Mouse (Mus musculus) embryo, embryonic 10 days (tissue): ENCODE data around the gene Reg2.
"Not testable (repeated sequence)": the region's sequence is repeated elsewhere in the genome, so short reads cannot be mapped to it uniquely, and the experiment has no call there.

ENCODE experiments used
- DNase-seq: peaks from one replicate; pipeline ENCODE4 v3.0.0-alpha.2; 2015; ENCODE audit warnings: low spot score

The Reg2 gene

GRCm38 (mm10) chr6:78395323-78395722 is at the start of gene Reg2:
TSS of gene Reg2 (plus strand) at chr6:78395623.
- not testable (repeated sequence) for DNase-seq

GRCm38 (mm10) chr6:78361971-78362563 is 33.4 kb upstream of the Reg2 start:
- no peak for DNase-seq

DNA sequence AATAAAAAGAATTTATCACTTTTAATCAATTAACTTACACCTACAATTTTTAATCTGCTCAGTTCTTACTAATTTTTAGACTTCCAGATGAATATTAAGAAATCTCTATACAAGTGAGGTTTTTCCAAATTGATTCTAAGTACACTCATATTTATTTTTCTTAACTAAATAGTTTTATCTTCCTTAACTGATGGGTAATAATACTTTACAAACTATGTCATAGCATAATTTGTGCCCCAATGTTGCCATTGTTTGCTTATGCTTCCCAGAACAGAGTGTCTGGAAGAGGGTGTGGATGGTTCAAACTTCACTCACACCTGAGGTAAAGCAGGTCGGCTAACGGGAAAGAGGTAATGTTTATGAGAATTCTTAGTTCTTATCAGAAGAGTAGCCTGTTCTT is 25.1 kb upstream of the Reg2 start, which contains the start of gene Reg3b:
Gene Reg3b, plus strand, starts transcription at position 301 of the 400 bp plus-strand sequence.
- DNase-seq, result no peak

- DNase-seq, result no peak
Observed at GRCm38 (mm10) chr6:78378765-78379164, 16.7 kb upstream of the Reg2 start, which contains the start of gene Reg3d. TSS of gene Reg3d (minus strand) at chr6:78378865.

- no peak for DNase-seq
Observed at GRCm38 (mm10) chr6:78380409-78380808, 15.0 kb upstream of the Reg2 start, which contains the start of gene Reg3a. TSS of gene Reg3a (plus strand) at chr6:78380709.

DNA sequence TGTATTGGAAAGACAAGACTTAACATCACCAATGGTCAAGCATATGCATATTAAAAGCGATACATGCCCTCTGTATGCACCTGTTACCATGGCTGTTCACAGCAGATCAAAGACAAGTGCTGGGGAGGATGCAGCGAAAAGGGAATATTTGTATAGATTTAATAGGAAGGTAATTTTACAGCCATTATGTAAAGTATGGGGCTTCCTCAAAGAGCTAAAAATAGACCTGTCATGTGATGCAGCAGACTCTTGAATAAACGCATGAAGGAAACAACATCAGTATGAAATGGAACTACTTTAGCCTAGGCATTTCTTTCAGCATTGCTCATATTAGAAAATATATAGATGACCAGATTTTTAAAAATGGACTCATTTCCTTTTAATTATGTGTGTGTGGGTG is 9.8 kb upstream of the Reg2 start:
- DNase-seq, result no peak

GRCm38 (mm10) chr6:78422411-78422810 is 27.0 kb downstream of the Reg2 start, which contains the start of gene Reg1:
TSS of gene Reg1 (plus strand) at chr6:78422711.
- not testable (repeated sequence) for DNase-seq

DNA sequence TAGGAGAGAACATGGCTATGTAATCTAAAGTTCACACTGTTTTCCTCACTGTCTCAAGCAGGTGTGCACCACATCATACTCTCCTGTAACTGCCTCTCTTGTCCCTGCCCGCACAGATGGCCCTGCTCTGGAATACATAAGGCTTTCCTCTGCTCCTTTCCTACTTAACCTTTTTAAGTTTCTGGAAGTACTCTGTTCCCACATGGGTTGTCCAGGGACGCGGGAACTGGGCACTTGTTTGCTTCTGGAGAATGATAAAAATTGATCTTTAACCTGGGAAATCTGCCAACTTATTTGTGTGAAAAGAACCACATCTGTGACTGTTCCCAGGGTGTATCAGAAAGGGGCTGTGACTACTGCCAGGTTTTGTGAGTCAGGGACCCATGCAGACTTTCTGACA is 30.1 kb downstream of the Reg2 start:
- no peak for DNase-seq

- DNase-seq, result no peak
Observed at GRCm38 (mm10) chr6:78447202-78447601, 51.8 kb downstream of the Reg2 start.

GRCm38 (mm10) chr6:78448409-78448808 is 53.0 kb downstream of the Reg2 start:
- DNase-seq, result no peak

DNA sequence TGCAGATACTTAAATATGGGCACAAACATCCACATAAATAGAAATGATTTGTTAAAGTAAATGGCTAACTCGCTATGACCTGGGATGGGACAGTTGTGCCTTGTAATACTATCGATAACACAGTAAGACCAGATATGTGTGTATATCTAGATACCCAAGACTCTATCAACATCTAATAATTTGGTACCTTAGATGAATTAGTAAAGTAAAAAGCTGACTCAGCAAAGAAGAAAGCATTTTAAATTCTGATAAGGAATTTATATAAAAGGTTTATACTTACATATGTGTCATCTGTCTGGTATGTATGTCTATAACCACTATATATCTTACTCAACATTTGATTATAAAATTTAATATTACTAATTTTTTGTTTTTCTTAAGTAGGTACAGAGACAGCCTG is 57.4 kb downstream of the Reg2 start:
- no peak for DNase-seq
